Mouse (Mus musculus) frontal cortex, postnatal 14 days (tissue): ENCODE results near the gene Ccar1.
"Not testable (repeated sequence)": the region's sequence is repeated elsewhere in the genome, so short reads cannot be mapped to it uniquely, and the experiment has no call there.

Experiments
- DNase-seq, 2 experiments: peaks; one replicate each; pipeline ENCODE4 v3.0.0; 2022; ENCODE audit warnings: low spot score in 2 of 2

The Ccar1 gene

DNA sequence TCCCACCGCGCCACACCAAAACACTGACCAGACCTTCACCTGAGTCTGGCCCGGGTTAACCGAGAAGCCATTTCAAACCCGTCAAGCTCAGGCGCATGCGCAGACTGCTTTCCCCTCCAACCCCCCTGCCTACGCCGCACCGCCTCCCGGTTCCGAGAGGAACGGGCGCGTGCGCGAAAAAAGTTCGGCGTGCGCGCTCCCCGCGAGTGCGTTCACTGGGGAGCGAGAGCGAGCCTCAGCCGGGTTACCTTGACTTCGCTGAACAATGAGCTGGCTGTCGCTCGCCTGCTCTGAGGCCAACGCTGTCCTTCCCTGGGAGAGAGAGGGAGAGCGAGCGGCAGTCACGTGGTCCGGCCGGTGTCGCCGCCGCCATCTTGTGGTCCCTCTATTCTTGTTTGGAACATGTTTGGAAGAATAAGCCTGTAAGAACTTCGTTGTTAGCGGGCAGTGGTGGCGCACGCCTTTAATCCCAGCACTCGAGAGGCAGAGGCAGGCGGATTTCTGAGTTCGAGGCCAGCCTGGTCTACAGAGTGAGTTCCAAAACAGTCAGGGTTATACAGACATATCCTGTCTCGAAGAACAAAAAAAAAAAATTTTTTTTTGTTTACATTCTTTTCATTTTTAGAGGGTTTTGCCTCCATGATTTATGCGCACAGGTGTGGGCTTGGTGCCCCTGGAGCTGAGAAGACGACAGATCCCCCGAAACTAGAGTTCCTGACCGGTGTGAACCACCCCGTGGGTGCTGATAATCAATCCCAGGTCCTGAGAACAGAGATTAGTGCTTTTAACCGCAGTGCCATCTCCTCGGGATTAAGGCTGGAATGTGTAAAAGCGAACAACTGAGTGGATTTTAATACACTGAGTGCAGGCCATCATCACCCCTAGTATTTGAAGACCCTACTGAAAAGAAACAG is at the start of gene Ccar1:
Ccar1 (minus strand) TSS at position 110 of the 914 bp plus-strand sequence.
- DNase-seq = peak; percentile 96 to 98

DNA sequence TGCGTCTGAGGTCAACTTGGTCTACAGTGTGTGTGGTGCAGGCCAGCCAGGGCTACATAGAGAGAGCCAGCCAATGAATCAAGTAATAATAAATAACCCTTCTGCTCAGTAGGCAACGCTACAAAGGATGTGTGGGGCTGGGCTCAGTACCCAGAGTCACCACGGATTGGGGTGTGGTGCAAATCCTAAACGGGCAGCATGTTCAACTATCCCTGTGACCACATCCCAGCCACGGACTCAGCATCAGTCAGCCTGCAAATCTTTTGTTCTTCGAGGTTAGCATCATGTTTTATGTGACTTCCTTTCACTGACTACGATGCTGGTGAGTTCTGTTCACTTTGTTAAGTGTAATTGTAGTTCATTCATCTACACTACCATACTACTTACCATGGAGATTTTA is 48.6 kb upstream of the Ccar1 start:
- no peak for DNase-seq

DNA sequence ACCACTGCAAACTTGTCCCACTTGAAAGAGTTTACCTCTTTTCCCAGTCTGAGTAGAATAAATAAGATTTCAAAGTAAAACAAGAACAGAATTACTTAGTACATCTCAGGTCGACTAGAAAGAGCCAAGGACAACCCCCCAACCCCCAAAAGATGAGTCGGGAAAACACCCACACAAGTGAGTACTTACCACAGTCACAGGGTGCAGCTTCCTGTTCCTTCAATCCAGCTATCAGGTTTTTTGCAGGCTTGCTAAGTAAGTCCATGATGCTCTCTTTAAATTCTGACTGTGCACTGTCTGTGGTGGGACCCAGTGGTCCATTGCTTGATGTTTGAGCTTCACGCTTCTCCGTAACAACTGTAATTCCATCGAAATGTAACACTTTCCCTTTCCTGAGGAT is 45.9 kb upstream of the Ccar1 start:
- no peak for DNase-seq

GRCm38 (mm10) chr10:62832783-62833182 is 40.7 kb upstream of the Ccar1 start:
- DNase-seq = no peak

DNA sequence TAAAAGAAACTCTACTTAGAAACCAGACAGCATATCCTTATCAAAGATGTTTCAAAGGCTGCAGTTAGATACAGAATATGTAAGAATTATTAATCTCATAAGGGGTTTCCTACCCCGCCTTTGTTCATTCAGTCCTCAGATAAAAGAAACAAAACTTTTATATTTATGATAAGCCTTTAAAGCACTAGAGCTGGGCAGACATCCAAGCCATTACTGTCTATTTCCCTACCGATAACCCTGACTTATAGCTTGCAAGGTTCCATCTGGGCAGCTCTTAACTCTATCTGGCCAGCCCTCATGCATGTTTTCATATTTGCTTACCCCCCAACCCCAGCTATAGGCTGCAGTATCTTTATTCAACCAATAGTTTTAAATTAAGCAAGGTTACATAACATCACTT is 39.5 kb upstream of the Ccar1 start:
- no peak for DNase-seq

DNA sequence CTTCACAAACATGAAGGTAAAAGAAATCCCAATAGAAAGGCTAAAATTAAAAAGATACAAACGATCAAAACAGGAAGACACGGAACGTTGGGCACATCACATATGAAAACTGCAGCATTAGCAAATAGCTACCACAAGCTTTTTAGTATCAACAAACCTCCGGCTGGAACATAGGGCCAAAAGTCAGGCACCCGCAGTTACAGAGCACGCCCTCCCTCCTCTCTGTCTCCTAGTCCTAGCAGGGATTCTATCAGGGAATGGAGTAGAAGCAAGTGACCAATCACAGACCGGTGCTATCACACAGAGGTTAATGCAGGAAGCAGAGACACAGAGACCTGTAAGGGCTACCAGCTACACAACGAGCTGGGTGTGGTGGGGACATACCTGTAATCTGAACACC is 32.4 kb upstream of the Ccar1 start:
- DNase-seq = no peak

GRCm38 (mm10) chr10:62823431-62823830 is 31.3 kb upstream of the Ccar1 start:
- no peak for DNase-seq

DNA sequence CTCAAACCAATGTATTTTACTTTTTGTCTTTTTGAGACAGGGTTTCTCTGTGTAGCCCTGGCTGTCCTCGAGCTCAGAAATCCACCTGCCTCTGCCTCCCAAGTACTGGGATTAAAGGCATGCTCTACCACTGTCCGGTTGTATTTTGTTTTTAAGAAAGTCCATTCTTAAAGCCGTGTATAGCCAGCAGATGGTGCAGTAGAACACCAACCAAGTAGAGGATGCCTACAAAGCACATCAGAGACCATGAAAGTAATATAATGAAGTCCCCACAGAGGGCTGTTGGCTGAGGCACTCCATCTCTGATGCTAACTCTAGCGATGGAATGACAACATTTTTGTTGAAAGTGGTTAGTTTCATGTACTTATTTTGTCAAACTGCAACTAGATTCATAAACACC is 17.9 kb upstream of the Ccar1 start:
- DNase-seq = no peak

- DNase-seq = no peak
These were observed 16.7 kb upstream of the Ccar1 start for GRCm38 (mm10) chr10:62808766-62809165.

GRCm38 (mm10) chr10:62808316-62808715 is 16.2 kb upstream of the Ccar1 start:
- DNase-seq = no peak

DNA sequence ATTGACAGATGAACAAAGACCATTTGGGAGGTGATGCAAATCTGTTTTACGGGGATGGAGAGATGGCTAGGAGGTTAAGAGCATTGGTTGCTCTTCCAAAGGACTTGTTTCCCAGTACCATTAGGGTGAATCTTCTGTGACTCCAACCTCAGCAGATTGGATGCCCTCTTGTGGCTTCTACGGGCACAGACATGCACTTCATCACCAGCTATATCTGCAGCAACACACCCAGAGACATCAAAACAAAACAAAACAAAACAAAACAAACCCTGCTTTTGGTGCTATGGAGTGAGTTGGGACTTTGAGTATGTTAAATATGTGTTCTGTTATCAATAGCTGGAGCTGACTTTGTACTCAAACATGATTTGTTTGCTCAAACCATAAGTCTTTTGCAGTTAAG is 12.0 kb upstream of the Ccar1 start:
- no peak for DNase-seq

- DNase-seq = no peak
These were observed 11.2 kb upstream of the Ccar1 start for GRCm38 (mm10) chr10:62803296-62803695.

DNA sequence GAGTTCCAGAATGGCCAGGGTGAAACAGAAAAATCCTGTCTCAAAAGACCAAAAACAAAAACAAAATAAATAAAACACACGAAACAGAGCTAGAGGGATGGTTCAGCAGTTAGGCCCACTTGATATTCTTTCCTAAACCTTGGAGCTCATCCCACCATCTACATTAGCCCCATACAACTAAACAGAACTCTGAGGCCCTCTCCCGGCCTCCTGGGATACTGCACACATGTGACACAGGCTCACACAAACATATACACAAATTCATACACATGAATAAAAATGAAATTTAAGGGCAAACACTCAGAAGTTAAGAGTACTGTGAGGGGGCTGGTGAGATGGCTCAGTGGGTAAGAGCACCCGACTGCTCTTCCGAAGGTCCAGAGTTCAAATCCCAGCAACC is 2.1 kb upstream of the Ccar1 start:
- no peak for DNase-seq

GRCm38 (mm10) chr10:62793091-62793453 is 986 bp upstream of the Ccar1 start:
- no peak for DNase-seq

GRCm38 (mm10) chr10:62791251-62792176 is 572 bp downstream of the Ccar1 start:
- peak; percentile 18 to 24 for DNase-seq

DNA sequence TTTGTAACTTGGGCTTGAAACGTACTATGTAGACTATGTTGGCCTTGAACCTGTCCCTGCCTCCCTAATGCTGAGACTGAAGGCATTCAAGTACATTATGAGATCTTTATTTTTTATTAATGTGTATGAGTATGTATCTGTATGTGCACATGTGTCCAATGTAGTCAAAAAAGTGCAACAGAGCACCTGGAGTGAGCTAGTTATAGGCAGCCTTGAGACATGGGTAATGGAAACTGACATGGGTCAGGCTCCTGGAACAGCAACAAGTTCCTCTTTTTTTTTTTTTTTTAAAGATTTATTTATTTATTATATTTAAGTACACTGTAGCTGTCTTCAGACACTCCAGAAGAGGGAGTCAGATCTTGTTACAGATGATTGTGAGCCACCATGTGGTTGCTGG is 10.3 kb downstream of the Ccar1 start:
- not testable (repeated sequence) for DNase-seq

DNA sequence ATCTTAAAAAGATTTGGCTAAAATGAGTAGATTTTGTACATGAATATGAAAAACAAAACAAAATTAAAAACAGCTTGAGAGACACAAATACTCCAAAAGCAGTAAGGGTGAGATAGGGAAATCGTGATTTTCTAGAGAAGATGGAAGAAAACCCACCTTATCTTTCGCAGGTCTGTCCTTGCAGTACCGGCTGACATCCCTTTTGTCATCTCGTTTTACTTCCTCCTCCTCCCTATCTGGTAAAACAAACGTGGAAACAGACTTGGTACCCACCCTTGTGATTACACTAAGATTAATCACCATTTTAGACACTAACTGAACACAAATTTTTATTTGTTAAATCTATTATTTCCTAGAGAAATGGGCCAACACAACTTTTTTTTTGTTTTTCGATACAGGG is 41.3 kb downstream of the Ccar1 start:
- no peak for DNase-seq

DNA sequence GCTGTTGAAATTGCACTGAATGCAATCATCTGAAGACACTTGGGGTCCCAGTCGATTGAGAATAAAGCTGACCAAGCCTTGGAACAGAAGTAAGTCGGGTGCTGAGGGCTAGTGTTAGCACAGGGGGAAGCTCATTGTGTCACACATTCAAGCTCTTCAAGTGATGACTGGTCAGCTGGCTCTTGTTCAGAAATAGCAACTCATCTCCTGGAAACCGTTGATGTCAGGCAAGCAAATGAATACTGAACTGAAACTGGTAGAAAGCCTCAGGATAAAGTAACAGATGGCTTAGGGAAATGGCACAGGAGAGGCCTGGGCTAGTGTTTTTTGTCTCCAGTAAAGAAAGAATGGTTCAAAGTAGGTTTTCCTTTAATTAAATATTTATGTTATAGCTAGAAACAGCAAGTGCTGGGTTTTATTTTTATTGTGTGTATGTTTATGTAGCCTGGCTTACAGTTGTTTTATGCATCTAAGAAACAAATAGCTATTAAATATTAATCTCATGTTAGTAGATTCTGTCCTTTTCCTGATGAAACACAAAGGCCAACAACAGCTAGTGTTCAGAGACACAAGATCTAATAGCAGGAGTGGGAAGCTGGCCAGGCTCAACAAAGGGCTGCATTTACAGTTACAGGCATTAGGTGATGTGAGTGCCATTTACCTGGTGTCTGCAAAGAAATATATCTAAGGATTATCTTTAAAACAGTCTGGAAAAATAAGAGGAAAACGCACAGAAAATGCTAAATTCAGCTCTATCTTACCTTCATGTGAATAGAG is 51.9 kb downstream of the Ccar1 start:
- no peak for DNase-seq

DNA sequence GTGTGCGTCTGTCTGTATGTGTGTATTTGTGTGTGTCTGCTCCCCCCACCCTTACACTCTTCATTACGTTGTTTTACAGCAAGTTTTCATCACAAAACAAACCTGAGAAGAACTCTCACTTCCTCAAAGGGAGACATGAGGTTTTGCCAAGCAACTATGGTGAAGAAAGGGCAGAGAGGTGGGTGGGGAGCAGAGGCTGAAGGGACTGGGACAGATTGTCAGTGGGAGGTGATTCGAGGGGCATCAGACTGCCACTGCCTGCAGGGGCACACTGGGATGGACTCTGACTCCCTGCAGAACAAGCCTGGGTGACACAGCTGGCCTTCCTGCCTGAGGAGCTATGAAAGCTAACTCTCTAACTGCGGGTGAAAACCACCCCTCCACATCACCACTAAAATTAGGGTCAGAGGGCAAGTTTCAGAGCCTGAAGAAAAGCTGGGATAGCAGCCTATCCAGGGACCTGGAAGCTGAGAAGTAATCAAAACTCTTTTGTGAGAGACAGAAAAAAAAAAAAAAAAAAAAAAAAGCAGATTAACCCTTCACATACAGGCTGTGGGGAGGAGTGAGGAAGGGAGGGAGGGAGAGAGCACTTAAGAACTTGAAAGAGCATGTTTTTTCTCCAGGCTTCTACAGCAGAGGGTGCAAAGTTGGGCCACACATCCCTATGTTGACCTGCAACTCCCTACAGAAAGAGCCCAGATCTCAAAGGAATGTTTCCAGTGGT is 55.0 kb downstream of the Ccar1 start:
- DNase-seq = no peak

DNA sequence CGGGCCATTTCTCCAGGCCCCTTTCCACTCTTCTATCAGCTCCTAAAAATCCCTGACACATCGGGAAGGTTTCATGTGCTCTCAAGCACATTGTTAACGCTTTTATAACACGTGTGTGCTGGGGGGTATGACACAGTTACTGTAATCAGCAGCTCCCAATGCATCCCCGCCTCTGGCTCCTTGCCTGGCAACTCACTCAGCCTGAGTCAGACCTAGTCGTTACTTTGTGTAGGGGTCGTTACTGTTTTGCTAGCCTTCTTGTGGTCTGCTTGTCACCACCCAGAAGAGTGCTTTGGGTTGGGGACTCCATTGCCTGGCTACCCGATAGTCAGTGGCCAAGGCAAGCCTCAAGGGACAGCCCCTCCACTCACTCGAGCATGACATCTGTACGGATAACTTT is 61.3 kb downstream of the Ccar1 start:
- no peak for DNase-seq
